Mouse (Mus musculus) kidney, postnatal 0 days (tissue): Measurements from ENCODE around the gene Hsd3b4. TPM values are rescaled to one million over a fixed set of nuclear protein-coding genes. Genes with fewer than 3 reads are reported as not detected.

Experiments
- polyA plus RNA-seq: library from polyadenylated mRNA; unstranded; fragments of >200 nt; fragmentation: Nextera tagmentation; extraction: Ambion mirVana; gene quantifications from 2 replicates; pipeline ENCODE4 v1.2.1, GENCODE M21; 2015

Gene Hsd3b4
- polyA plus RNA-seq, 1 experiment from 2014 or later = 142 TPM

Other genes starting within 250 kb of the Hsd3b4 start
- gene Hmgcs2, start 230.1 kb downstream of the Hsd3b4 start, polyA plus RNA-seq = 39.9 and 43.2 TPM in 2 replicates
- gene Phgdh, start 170.5 kb downstream of the Hsd3b4 start, polyA plus RNA-seq = 312 and 339 TPM in 2 replicates
- 19.0 and 19.6 TPM in 2 replicates for gene Zfp697, start 128.1 kb downstream of the Hsd3b4 start, polyA plus RNA-seq
- gene Gm4450, start 53.4 kb downstream of the Hsd3b4 start, polyA plus RNA-seq = 83.6 and 90.6 TPM in 2 replicates
- gene Gm10681, start 78.3 kb upstream of the Hsd3b4 start, polyA plus RNA-seq = 199 and 226 TPM in 2 replicates
- 0.37 and 0.38 TPM in 2 replicates for gene Hsd3b5, start 119.7 kb upstream of the Hsd3b4 start, polyA plus RNA-seq
- 0.55 and 0.66 TPM in 2 replicates for gene Hsd3b2, start 214.0 kb upstream of the Hsd3b4 start, polyA plus RNA-seq